Mouse (Mus musculus): Measurements from ENCODE around the gene Tubd1.

DNA sequence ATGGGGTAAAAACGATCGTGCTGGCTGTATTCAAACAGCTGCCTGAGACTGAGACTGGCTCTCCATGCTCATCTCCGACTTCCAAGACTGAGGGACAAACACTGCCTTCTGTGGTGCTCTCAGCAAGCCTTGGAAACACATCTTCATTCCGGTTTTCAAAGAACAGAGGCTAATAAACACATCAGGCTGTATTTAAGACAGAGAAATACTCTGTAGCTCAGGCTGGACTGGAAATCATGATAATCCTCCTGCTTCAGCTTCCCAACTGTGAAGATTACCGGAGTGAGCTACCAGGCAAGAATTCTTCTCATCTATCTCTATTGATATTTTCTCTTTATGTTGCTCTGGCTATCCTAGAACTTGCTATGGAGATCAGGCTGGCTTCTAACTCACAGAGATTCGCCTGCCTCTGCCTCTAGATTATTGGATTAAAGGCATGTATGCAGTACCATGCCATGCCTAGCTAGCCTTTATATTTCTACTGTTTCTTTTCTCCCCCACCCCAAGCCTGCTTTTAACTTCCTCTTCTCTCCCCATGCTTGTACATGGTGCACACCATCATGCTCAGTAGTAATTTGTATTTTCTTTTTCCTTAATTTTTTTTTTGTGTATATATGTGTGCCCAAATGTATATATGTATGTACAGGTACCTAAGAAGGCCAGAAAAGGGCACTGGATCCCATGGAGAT, 49.5 kb downstream of the Tubd1 start:
- TF ChIP-seq CTCF (conservative IDR thresholded peaks at IDR 0.05; ENCODE audit: low read length) (no peak), NANOG (IDR thresholded peaks at IDR 0.05; ENCODE audit: borderline replicate concordance, low read length) (no peak)

Data from E14TG2a.4 (cell line).